Mouse (Mus musculus): Measurements from ENCODE around the gene Ppp1r14b.

The Ppp1r14b gene

GRCm38 (mm10) chr19:6974211-6975205 lies at the start of gene Ppp1r14b:
Gene Ppp1r14b (plus strand): TSS chr19:6974968.
- no peak for DNase-seq (ENCODE audit: low read depth, low spot score)

- no peak for DNase-seq (ENCODE audit: low read depth, low spot score)
Measured at GRCm38 (mm10) chr19:6925307-6925573, 49.5 kb upstream of the Ppp1r14b start, which contains the start of gene Catsperz. Gene Catsperz (minus strand): TSS chr19:6925380.

GRCm38 (mm10) chr19:6925611-6926329 lies 49.0 kb upstream of the Ppp1r14b start:
- no peak for DNase-seq (ENCODE audit: low read depth, low spot score)

GRCm38 (mm10) chr19:6926559-6927255 lies 48.1 kb upstream of the Ppp1r14b start:
- DNase-seq (ENCODE audit: low read depth, low spot score): no peak

GRCm38 (mm10) chr19:6928080-6928479 lies 46.7 kb upstream of the Ppp1r14b start:
- DNase-seq (ENCODE audit: low read depth, low spot score): no peak

GRCm38 (mm10) chr19:6931002-6931401 lies 43.8 kb upstream of the Ppp1r14b start:
- DNase-seq (ENCODE audit: low read depth, low spot score): no peak

GRCm38 (mm10) chr19:6932018-6932417 lies 42.8 kb upstream of the Ppp1r14b start:
- no peak for DNase-seq (ENCODE audit: low read depth, low spot score)

GRCm38 (mm10) chr19:6933102-6933435 lies 41.7 kb upstream of the Ppp1r14b start:
- no peak for DNase-seq (ENCODE audit: low read depth, low spot score)

GRCm38 (mm10) chr19:6933436-6934194 lies 41.2 kb upstream of the Ppp1r14b start:
- DNase-seq (ENCODE audit: low read depth, low spot score): no peak

GRCm38 (mm10) chr19:6934195-6934977 lies 40.4 kb upstream of the Ppp1r14b start, which contains the start of gene Kcnk4:
Gene Kcnk4 (minus strand): TSS chr19:6934515.
- no peak for DNase-seq (ENCODE audit: low read depth, low spot score)

GRCm38 (mm10) chr19:6936299-6936698 lies 38.5 kb upstream of the Ppp1r14b start:
- DNase-seq (ENCODE audit: low read depth, low spot score): no peak

GRCm38 (mm10) chr19:6937541-6938465 lies 37.0 kb upstream of the Ppp1r14b start:
- no peak for DNase-seq (ENCODE audit: low read depth, low spot score)

GRCm38 (mm10) chr19:6939106-6940002 lies 35.4 kb upstream of the Ppp1r14b start:
- DNase-seq (ENCODE audit: low read depth, low spot score): no peak

- DNase-seq (ENCODE audit: low read depth, low spot score): no peak
Measured at GRCm38 (mm10) chr19:6940396-6941351, 34.1 kb upstream of the Ppp1r14b start.

- peak; percentile 84 for DNase-seq (ENCODE audit: low read depth, low spot score)
Measured at GRCm38 (mm10) chr19:6941372-6942248, 33.2 kb upstream of the Ppp1r14b start, which contains the start of gene Bad. Gene Bad (plus strand): TSS chr19:6941861.

GRCm38 (mm10) chr19:6942249-6942691 lies 32.5 kb upstream of the Ppp1r14b start, which contains the start of gene Gpr137:
Gene Gpr137 (minus strand): TSS chr19:6942480.
- peak; percentile 89 for DNase-seq (ENCODE audit: low read depth, low spot score)

All from telencephalon, adult 2 months (tissue).